Mouse (Mus musculus) testis, adult 2 months (tissue): ENCODE data around the gene Tns3. TPM values are rescaled to one million over a fixed set of nuclear protein-coding genes. Genes with fewer than 3 reads are reported as not detected.

Experiments
- H3K27ac ChIP-seq: fragments of 200-500 bp; 2 replicates; pipeline ENCODE4 v1.5.1; 2012; ENCODE audit warnings: low read depth, low read length; ENCODE audit not compliant: control insufficient read depth, insufficient read depth
- H3K27me3 ChIP-seq: fragments of 200-500 bp; 2 replicates; pipeline ENCODE4 v1.6.1; 2012; ENCODE audit warnings: mild to moderate bottlenecking, low read length, moderate library complexity; ENCODE audit not compliant: control insufficient read depth, insufficient read depth
- H3K36me3 ChIP-seq: fragments of 200-500 bp; 2 replicates; pipeline ENCODE4 v1.6.1; 2012; ENCODE audit warnings: mild to moderate bottlenecking, low read length; ENCODE audit not compliant: control insufficient read depth, insufficient read depth
- H3K4me1 ChIP-seq: fragments of 200-500 bp; 2 replicates; pipeline ENCODE4 v1.6.1; 2012; ENCODE audit warnings: low read length; ENCODE audit not compliant: control insufficient read depth, insufficient read depth
- H3K4me3 ChIP-seq: fragments of 200-500 bp; 2 replicates; pipeline ENCODE4 v1.5.1; 2012; ENCODE audit warnings: low read depth, mild to moderate bottlenecking, low read length, moderate library complexity, mixed read lengths; ENCODE audit not compliant: control insufficient read depth
- CTCF ChIP-seq: fragments of 200-500 bp; IDR thresholded peaks from 2 replicates; pipeline ENCODE4 v1.5.1; 2012; ENCODE audit warnings: low read depth, mild to moderate bottlenecking, inconsistent platforms, low read length, moderate library complexity; ENCODE audit not compliant: control insufficient read depth, insufficient read depth, insufficient replicate concordance
- POLR2A ChIP-seq: fragments of 200-500 bp; IDR thresholded peaks from 2 replicates; pipeline ENCODE4 v1.6.1; 2012; ENCODE audit warnings: low read depth, mild to moderate bottlenecking, inconsistent platforms, low read length, moderate library complexity; ENCODE audit not compliant: control insufficient read depth
- polyA plus RNA-seq: library from polyadenylated mRNA; depleted of rRNA; stranded (reverse); fragments of >200 nt; gene quantifications from 2 replicates; pipeline ENCODE4 v1.2.3, GENCODE M21; 2012

Gene Tns3
- polyA plus RNA-seq, 1 experiment = 6.6 TPM

- Histone ChIP-seq H3K36me3 (no peaks in the 10 kb centered on the region), H3K4me3 (peak overlapping the region; percentile 56), H3K27me3 (no peaks in the 10 kb centered on the region; the same call in none of the 2 replicates), H3K27ac (peak overlapping the region; percentile 35; the same call in 1 of the 2 replicates), H3K4me1 (peaks cover 15% of the 10 kb centered on the region)
- TF ChIP-seq POLR2A = 0 out of 2 replicates have a peak, but pooled peaks have one; percentile 29
- TF ChIP-seq CTCF = no peak
These were observed 617 bp downstream of the Tns3 start for GRCm38 (mm10) chr11:8663444-8664392.

GRCm38 (mm10) chr11:8662706-8663429, 1.5 kb downstream of the Tns3 start:
- no peak overlapping the region; the same call in 1 of the 2 replicates for H3K27ac ChIP-seq
- no peaks in the 10 kb centered on the region for H3K36me3 ChIP-seq
- no peak overlapping the region for H3K4me3 ChIP-seq
- no peaks in the 10 kb centered on the region; the same call in none of the 2 replicates for H3K27me3 ChIP-seq
- TF ChIP-seq POLR2A (no peak), CTCF (no peak)
- H3K4me1 ChIP-seq = peaks cover 15% of the 10 kb centered on the region

GRCm38 (mm10) chr11:8660951-8661350, 3.4 kb downstream of the Tns3 start:
- Histone ChIP-seq H3K36me3 (no peaks in the 10 kb centered on the region), H3K27me3 (no peaks in the 10 kb centered on the region; the same call in none of the 2 replicates), H3K4me1 (peaks cover 15% of the 10 kb centered on the region), H3K4me3 (no peak overlapping the region), H3K27ac (no peak overlapping the region)
- TF ChIP-seq CTCF = no peak
- no peak for TF ChIP-seq POLR2A

- H3K4me3 ChIP-seq = no peak overlapping the region
- TF ChIP-seq CTCF (no peak), POLR2A (no peak)
- H3K4me1 ChIP-seq = peaks cover 15% of the 10 kb centered on the region
- no peak overlapping the region for H3K27ac ChIP-seq
- H3K36me3 ChIP-seq = no peaks in the 10 kb centered on the region
- no peaks in the 10 kb centered on the region; the same call in none of the 2 replicates for H3K27me3 ChIP-seq
These were observed 4.5 kb downstream of the Tns3 start for GRCm38 (mm10) chr11:8659851-8660250.

- TF ChIP-seq CTCF = no peak
- TF ChIP-seq POLR2A = no peak
- H3K27ac ChIP-seq = no peak overlapping the region
These were observed 5.3 kb downstream of the Tns3 start for GRCm38 (mm10) chr11:8659061-8659460.

GRCm38 (mm10) chr11:8657493-8657892, 6.8 kb downstream of the Tns3 start:
- Histone ChIP-seq H3K27ac (no peak overlapping the region), H3K4me3 (peak overlapping the region; percentile 37), H3K4me1 (peaks cover 2% of the 10 kb centered on the region; the same call in 1 of the 2 replicates), H3K36me3 (no peaks in the 10 kb centered on the region), H3K27me3 (no peaks in the 10 kb centered on the region)
- no peak for TF ChIP-seq CTCF
- no peak for TF ChIP-seq POLR2A

More at GRCm38 (mm10) chr11:8659061-8659460, 5.3 kb downstream of the Tns3 start:
- no peaks in the 10 kb centered on the region for H3K36me3 ChIP-seq
- H3K27me3 ChIP-seq = no peaks in the 10 kb centered on the region; the same call in 1 of the 2 replicates
- no peak overlapping the region for H3K4me3 ChIP-seq
- peaks cover 9% of the 10 kb centered on the region for H3K4me1 ChIP-seq
